Mouse (Mus musculus): ENCODE results near the gene Nucb1. TPM values are rescaled to one million over a fixed set of nuclear protein-coding genes. Genes with fewer than 3 reads are reported as not detected.
A peak's percentile ranks its signal among the peaks of the same experiment; 100 is the strongest.
"Not testable (repeated sequence)": the region's sequence is repeated elsewhere in the genome, so short reads cannot be mapped to it uniquely, and the experiment has no call there.

Nucb1 gene
- total RNA-seq, 2 experiments from 2014 or later: 48.6 to 65.4 TPM

GRCm38 (mm10) chr7:45465549-45465948 is 44.7 kb downstream of the Nucb1 start:
- no peak for DNase-seq
- intact Hi-C loops (cut with DNase I): no loop called here

GRCm38 (mm10) chr7:45465112-45465511 is 45.1 kb downstream of the Nucb1 start:
- no peak for DNase-seq
- intact Hi-C loops (cut with DNase I): no loop called here

DNA sequence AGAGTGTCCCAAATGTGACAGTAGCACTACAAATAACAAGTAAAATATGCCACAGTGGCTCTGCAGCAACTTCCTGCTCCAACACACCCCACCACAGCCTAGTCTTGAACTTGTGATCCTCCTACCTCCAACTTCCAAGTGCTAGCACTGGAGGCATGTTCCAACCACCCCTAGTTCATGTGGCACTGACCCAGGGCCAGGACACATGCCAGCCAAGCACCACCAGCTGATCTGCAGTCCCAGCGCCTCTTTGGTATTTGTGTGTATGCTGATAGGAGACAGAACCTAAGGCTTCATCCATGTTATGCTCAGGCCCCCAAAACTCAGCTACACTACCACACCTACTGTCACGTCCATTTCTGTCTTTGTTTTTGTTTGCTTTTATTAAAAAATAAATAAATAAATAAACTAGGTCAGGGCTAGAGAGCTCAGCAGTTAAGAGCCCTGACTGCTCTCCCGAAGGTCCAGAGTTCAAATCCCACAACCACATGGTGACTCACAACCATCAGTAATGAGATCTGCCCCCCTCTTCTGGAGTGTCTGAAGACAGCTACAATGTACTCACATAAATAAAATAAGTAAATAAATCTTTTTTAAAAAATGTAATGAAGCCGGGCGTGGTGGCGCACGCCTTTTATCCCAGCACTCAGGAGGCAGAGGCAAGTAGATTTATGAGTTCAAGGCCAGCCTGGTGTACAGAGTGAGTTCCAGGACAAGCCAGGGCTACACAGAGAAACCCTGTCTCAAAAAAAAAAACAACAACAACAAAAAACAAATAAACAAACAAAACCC is 46.0 kb downstream of the Nucb1 start:
- no peak for DNase-seq
- intact Hi-C loops (cut with DNase I): no loop called here

- DNase-seq; intact Hi-C loops (cut with DNase I): not testable (repeated sequence)
These were observed 47.3 kb downstream of the Nucb1 start for GRCm38 (mm10) chr7:45462868-45463267.

DNA sequence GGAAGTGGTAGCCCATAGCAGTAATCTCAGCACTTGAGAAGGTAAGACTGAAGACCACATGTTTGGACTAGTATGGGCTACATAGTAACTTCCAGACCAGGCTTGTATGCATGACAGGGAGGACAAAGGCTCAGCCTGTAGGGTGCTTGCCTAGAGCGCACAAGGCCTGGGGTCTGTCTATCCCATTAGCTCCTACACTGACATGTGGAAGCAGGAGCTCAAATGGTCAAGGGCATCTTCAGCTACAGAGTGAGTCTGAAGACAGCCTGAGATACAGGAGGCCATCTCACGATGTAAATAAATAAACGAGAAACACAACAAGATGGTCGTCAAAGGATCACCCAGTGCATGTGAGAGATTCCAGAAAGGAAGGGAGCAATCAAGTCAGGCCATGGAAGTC is 47.9 kb downstream of the Nucb1 start:
- DNase-seq: no peak
- intact Hi-C loops (cut with DNase I): no loop called here

DNA sequence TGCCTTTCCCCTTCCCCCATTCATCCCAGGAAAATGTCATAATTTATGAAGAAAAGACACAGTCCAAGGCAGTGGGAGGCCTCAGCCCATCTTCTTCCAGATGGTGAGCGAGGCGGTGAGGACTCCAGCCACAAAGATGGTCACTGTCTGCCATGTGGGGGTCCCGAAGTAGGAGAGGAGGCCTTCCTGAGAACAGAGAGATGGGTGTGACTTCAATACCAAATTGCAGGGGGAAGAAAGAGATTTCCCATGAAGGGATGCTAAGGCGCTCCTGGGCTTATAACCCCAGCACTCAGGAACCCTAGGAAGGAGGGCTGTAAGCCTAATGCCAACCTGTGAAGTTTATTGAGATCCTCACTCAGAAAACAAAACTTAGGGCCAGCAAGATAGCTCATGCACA is 48.4 kb downstream of the Nucb1 start:
- DNase-seq: no peak
- intact Hi-C loops (cut with DNase I): no loop called here

DNA sequence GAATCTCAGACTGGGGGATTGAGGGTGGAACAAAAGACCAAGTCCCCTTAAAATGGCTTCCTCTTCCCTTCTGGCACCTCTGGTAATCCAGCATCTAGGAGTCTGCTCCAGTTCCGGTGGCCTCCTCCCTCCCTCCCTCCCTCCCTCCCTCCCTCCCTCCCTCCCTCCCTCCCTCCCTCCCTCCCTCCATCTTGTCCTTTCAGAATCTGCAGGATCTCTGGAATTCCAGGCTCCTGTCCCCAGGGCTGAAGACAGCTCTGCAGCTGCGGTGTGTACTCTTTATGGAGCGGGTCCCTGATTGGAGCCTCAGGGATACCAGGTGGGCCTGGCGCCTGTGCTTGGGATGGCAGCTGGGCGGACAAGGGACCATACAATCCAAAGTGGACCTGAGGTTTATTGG is 48.9 kb downstream of the Nucb1 start:
- intact Hi-C loops (cut with DNase I): no loop called here
- no peak for DNase-seq

DNA sequence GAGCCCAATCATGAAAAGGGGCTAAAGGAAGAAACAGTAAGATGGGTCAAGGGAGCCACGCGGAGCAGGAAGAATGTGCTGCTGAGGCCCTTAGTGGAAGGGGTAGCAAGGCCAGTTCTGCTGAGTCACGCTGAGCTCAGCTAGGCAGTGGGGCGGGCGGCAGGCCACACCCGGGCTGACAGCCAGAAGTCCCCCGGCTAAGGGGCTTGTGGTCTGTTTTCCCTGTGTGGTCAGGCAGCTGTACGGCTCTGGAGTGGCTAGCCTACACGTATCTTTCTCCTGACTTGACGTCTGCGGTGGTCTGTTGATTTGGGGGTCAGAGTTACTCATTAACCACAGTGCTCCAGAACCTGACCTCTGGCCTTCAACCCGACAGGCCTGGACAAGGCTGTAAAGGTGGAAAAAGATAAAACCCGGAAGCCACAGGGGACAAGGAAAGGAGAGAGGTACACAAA is 49.3 kb downstream of the Nucb1 start:
- peak; percentile 42 to 65 for DNase-seq
- intact Hi-C loops (cut with DNase I): no loop called here

- intact Hi-C loops (cut with DNase I): no loop called here
- peak in 1 of 2 experiments; percentile 43 for DNase-seq
These were observed 49.8 kb downstream of the Nucb1 start for GRCm38 (mm10) chr7:45460377-45460776.

GRCm38 (mm10) chr7:45459564-45460140 is 50.6 kb downstream of the Nucb1 start, which contains the start of gene Ftl1:
TSS of gene Ftl1 (minus strand) at chr7:45459884.
- intact Hi-C loops (cut with DNase I): not testable (repeated sequence)
- peak; percentile 92 to 96 for DNase-seq

DNA sequence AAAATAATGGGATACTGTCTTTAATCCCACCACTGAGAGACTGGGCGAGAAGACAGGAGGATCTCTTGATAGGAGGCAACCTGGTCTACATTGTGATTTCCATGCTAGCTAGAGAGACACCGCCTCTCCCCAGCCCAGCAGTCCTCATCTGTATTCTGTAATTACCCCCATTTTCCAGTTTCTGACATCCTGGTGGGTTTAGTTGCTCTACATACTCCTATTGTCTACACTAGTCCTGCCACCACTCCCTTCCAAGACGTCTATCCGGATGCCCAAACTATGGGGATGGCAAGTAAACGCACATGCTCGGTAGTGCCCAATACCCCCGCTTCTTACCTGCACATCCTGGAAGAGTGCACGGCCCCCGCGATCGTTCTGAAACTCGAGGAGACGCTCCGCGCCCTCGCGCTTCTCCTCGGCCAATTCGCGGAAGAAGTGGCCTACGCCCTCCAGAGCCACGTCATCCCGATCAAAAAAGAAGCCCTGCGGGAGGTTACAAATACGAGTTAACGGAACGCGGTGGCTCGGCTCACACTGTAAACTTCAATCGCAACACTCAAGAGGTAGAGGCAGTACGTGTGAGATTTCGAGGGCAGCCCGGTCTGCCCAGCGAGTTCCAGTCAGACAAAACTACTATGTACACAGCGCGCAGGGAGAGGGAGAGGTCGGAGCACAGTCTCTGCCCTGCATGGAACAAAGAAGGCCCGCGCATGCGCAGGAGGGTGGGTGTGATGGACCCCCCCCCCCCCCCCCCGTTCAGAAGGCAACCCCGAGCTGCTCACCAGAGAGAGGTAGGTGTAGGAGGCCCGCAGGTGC is 51.2 kb downstream of the Nucb1 start:
- DNase-seq: peak; percentile 68 to 79
- intact Hi-C loops (cut with DNase I): no loop called here

DNA sequence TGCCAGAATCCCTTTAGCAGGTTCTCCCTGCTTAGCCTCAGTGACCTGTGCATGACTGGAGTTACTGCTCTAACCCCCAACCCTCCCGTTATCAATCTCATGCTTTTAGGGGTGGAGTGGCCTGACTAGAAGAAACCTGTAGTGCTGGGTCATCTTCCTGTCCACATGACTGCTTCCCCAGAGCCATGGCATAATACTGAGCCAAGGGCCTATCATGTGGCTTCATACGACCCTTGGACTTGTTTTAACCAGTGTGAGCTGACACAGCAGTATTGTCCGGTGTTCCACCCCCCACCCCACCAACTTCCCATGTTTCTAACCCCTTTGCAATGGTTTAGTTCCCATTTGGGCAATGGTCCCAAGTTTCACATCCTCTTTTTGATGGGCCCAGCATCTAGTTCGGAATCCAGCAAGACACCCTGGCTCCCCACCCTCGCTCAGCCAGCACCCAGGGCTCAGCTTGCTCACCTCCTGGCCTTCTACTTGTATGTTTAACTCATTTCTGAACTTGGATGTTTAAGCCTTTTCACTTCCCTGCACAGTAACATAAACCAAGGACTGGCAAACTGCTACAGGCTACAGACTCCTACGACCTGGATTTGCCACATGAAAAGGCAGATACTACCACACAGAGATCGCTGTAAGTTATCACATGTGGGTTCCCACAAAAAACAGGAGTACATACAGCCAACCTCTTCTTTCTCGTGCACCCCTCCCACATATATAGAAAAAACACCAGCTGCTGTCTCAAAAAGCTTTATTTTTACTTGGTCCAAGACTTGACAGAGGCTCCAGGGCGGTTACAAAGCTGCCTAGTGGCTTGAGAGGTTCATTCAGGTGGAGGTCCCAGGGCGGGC is 52.8 kb downstream of the Nucb1 start:
- no peak for DNase-seq
- intact Hi-C loops (cut with DNase I): no loop called here

DNA sequence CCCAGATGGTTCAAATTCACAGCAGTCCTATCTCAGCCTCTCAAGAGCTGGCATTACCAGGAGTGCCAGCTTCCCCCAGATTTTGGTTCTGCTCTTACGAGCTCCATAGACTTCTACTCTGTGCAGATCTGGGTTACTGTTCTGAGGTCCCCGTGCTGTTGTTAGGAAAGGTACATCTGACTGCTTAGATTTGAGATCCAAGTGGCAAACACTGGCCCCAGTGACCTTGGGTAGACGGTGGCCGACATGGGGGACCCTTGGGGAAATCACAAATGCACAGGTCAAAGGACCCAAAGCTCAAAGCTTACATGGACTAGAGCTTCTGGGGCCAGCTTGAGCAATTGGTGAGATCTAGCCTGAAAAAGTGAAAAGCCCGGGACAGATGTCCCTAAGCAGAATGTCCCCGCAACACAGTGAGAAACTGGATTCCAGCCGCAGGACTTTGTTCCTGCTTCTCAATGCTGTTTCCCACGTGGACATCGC is 53.4 kb downstream of the Nucb1 start:
- intact Hi-C loops (cut with DNase I): no loop called here

DNA sequence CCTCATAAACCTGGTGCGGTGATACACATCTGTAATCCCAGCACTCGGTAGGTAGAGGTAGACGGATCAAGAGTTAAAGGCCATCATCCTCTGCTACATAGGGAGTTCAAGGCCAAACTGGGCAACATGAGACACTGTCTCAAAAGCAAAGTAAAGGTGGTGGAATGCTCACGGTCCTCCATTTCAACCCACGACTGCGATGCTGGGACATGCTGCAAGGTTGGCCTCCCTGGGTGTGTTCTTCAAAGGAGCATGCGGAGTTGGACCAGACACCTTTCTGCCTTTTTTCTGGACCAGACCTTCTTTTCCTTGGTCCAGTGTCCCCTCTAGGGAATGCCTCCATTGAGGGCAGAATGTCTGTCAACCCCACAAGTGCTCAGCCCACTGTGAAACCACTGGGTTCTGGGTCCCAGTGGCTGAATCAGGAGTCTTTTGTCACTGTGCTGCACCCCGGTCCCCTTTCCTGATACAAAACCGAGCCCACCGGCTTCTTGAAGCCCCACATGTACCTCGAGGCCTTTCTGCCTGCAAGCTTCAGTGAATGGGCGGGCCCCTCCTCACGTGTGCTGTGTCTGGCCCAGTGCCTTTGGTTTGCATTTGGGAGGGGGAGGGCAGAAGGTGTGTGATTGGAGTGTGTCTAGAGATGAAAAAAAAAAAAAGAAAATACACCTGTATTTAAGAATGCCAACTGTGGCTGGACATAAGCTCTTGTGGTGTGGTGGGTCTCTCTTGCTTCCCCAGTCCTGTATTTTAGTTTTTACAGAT is 54.1 kb downstream of the Nucb1 start:
- no peak for DNase-seq
- intact Hi-C loops (cut with DNase I): no loop called here

More for the DNA sequence above, 53.4 kb downstream of the Nucb1 start:
- no peak for DNase-seq

DNA sequence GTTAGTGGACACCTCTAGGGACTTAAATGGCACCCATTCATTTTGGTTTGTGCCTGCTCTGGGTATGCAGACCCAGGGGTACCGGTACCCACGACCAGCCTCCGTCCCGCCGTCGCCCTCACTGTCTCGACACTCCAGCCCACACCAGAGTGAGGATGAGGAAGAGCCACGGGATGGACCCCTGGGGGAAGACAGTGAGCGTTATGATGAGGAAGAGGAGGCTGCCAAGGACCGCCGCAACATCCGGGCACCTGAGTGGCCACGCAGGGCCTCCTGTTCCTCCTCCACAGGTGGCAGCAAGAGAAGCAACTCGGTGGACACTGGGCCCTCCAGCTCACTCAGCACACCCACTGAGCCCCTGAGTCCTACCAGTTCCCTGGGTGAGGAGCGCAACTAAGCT is 55.2 kb downstream of the Nucb1 start:
- no peak for DNase-seq
- intact Hi-C loops (cut with DNase I): loop anchor here (5.0 kb wide), 1 partner anchor 107 kb away; no protein-coding TSS in a partner anchor

- intact Hi-C loops (cut with DNase I): loop anchor here (5.0 kb wide), 1 partner anchor 111 kb away; no protein-coding TSS in a partner anchor
- DNase-seq: peak; percentile 71 to 78
These were observed 58.7 kb downstream of the Nucb1 start for GRCm38 (mm10) chr7:45451344-45451982.

GRCm38 (mm10) chr7:45449974-45450373 is 60.2 kb downstream of the Nucb1 start:
- intact Hi-C loops (cut with DNase I): loop anchor here (5.0 kb wide), 1 partner anchor 112 kb away; no protein-coding TSS in a partner anchor
- DNase-seq: no peak

DNA sequence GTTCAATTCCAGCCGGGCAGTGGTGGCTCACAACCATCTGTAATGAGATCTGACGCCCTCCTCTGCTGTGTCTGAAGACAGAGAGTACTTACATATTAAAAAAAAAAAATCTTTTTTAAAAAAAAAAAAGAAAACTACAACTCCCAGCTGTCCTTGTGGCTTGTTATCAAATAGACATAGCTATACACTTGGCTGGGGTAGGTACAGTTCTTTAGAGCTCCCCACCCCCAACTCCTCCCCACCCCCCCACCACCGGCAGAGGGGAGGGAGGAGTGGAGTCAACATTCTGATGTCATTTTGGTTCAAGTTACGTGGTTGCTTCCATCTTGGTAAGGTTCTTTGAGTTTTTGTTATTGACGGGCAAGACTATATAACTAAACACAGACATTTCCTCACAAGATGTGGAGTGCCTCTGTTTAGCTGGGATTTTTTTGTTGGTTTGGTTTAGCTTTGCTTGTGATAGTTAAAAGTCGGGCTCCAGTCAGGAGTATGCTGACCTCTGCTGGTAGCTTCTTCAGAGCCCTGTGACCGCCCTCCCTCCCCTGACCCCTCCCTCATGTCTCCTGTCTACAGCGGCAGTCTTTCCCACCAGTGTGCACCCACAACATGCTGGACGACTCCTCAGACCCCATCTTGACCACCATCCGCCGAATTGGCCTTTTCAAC is 62.7 kb downstream of the Nucb1 start:
- no peak for DNase-seq
- intact Hi-C loops (cut with DNase I): no loop called here
